ENCODE assay signal across 7 mouse cellular contexts in the genomic region with DNA sequence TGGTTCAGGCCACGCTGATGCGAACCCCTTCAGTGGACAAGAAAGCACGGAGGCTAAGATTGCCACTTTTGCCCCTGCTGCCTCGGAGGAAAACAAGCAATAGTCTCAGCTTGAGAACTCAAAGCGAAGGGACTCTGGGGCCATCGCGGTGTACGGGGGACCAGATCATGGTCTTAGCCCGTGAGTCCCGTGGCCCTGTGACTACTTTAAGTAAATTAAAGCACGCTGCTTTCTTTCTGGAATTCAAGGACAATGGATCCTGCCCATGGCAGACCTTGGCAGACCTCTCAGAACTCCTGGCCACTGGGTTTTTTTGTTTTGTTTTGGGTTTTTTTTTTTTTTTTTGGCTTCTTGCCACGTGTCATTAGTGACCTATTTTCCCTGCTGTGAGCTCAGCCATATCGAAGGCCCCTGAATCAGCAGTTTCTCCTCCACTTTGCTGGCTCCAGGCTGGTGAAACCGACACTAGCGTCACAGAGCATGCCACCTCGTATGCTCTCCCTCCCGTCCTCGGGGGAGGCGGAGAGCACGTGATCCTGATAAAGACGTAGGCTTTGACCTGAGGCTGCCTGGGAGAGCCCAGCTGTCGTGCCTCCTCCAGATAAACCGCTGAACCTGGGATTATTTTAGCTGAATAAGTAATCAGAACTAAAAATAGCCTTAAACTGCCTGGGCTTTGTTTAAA.
DNase-seq lines count a peak whose midpoint lies in the region; ATAC-seq and TF ChIP-seq lines count a peak whose summit lies in the region.

No protein-coding gene starts in this region.

- TF ChIP-seq RAD21 in MEL (IDR thresholded peaks at IDR 0.05; ENCODE audit: low read depth, low read length) = no peak

- TF ChIP-seq POLR2A in MEL (IDR thresholded peaks at IDR 0.05; ENCODE audit: control insufficient read depth in 1 of 2, insufficient read depth in 1 of 2, low read depth in 1 of 2, low read length in 2 of 2, poor library complexity in 1 of 2) = no peak

- H3K4me1 ChIP-seq in MEL (ENCODE audit: control insufficient read depth in 1 of 2, insufficient read depth in 2 of 2, low read length in 2 of 2) = peaks cover 0 to 47% of the 10 kb centered on the region in 2 experiments
- H3K4me1 ChIP-seq in forebrain, embryonic 15.5 days = peaks cover 11% of the 10 kb centered on the region

- peak; percentile 90 for ATAC-seq in forebrain, embryonic 15.5 days (replicated peaks)

- H3K27me3 ChIP-seq in MEL (ENCODE audit: control insufficient read depth in 1 of 2, insufficient read depth in 2 of 2, low read length in 2 of 2) = no peaks in the 10 kb centered on the region
- H3K27me3 ChIP-seq in forebrain, embryonic 15.5 days = no peaks in the 10 kb centered on the region

- no peaks in the 10 kb centered on the region for H3K9me3 ChIP-seq in MEL (replicated peaks; ENCODE audit: insufficient read depth, low read length)
- no peaks in the 10 kb centered on the region for H3K9me3 ChIP-seq in forebrain, embryonic 15.5 days

- DNase-seq in MEL (ENCODE audit: low read depth, low spot score) = peak; percentile 84
- DNase-seq in adrenal gland, adult 18-20 months (ENCODE audit: low spot score in 2 of 2) = peak; percentile 30 to 44
- peak; percentile 59 to 70 for DNase-seq in heart, postnatal 14 days
- peak; percentile 85 for DNase-seq in kidney, postnatal 14 days
- peak; percentile 69 for DNase-seq in lung, postnatal 36 days
- peak; percentile 96 for DNase-seq in skeletal muscle tissue, adult 2 months (ENCODE audit: low read depth, low spot score)

- peaks cover 0 to 36% of the 10 kb centered on the region in 2 experiments; a peak in 2 of 4 replicates for H3K36me3 ChIP-seq in MEL (ENCODE audit: control insufficient read depth in 1 of 2, insufficient read depth in 2 of 2, low read length in 2 of 2)
- no peaks in the 10 kb centered on the region for H3K36me3 ChIP-seq in forebrain, embryonic 15.5 days

- TF ChIP-seq EP300 in MEL (IDR thresholded peaks at IDR 0.05; ENCODE audit: low read depth in 1 of 2, low read length in 2 of 2) = peak in 1 of 2 experiments; percentile 70; a peak in 2 of 4 replicates

- 19% methylated on average over 23 of the region's 23 CpGs for WGBS in forebrain, embryonic 15.5 days

- H3K79me2 ChIP-seq in MEL (ENCODE audit: control insufficient read depth, insufficient read depth, low read length, poor library complexity) = no peaks in the 10 kb centered on the region

- 0 out of 2 replicates have a peak overlapping the region, but pooled peaks have one; percentile 9 for H3K9ac ChIP-seq in MEL (ENCODE audit: control insufficient read depth, low read depth, low read length, poor library complexity, severe bottlenecking)
- peak overlapping the region; percentile 34; the same call in 1 of the 2 replicates for H3K9ac ChIP-seq in forebrain, embryonic 15.5 days (replicated peaks)

- intact Hi-C loops in heart, postnatal 14 days (cut with DNase I) = no loop called here

- H3K4me2 ChIP-seq in forebrain, embryonic 15.5 days (replicated peaks) = peak overlapping the region; percentile 32

- H3K4me3 ChIP-seq in MEL (ENCODE audit: control insufficient read depth in 1 of 2, insufficient read depth in 1 of 2, low read depth in 2 of 2, low read length in 2 of 2) = peak overlapping the region in 1 of 2 experiments; percentile 3; a peak in 1 of 4 replicates
- peak overlapping the region; percentile 16; the same call in 1 of the 2 replicates for H3K4me3 ChIP-seq in forebrain, embryonic 15.5 days

- H3K27ac ChIP-seq in MEL (ENCODE audit: control insufficient read depth, low read depth, low read length) = peak overlapping the region; percentile 13
- 0 out of 2 replicates have a peak overlapping the region, but pooled peaks have one; percentile 61 for H3K27ac ChIP-seq in forebrain, embryonic 15.5 days (replicated peaks)

- no peak for TF ChIP-seq CTCF in MEL (IDR thresholded peaks at IDR 0.05 in 2 of 3, conservative IDR thresholded peaks at IDR 0.05 in 1 of 3; ENCODE audit: control insufficient read depth in 1 of 3, insufficient read depth in 1 of 3, low read depth in 2 of 3, low read length in 3 of 3, poor library complexity in 1 of 3, severe bottlenecking in 1 of 3)

TF ChIP-seq in MEL, 35 proteins besides CTCF, POLR2A, EP300 and RAD21:
- TF ChIP-seq UBTF (IDR thresholded peaks at IDR 0.05; ENCODE audit: borderline replicate concordance, insufficient read depth, low read depth, low read length) (no peak), RCOR1 (IDR thresholded peaks at IDR 0.05; ENCODE audit: low read depth, low read length) (no peak), ELF1 (IDR thresholded peaks at IDR 0.05; ENCODE audit: low read depth, low read length) (no peak), TBP (IDR thresholded peaks at IDR 0.05; ENCODE audit: low read depth, low read length) (no peak), POLR2AphosphoS5 (IDR thresholded peaks at IDR 0.05; ENCODE audit: borderline replicate concordance, low read depth, low read length) (no peak), POLR2AphosphoS2 (IDR thresholded peaks at IDR 0.05; ENCODE audit: low read length) (no peak), TAL1 (IDR thresholded peaks at IDR 0.05; ENCODE audit: low read length) (peak; percentile 63), GATA1 (IDR thresholded peaks at IDR 0.05; ENCODE audit: low read depth, low read length) (peak; percentile 76), ZNF384 (IDR thresholded peaks at IDR 0.05; ENCODE audit: low read depth, low read length) (peak; percentile 79), MAZ (IDR thresholded peaks at IDR 0.05; ENCODE audit: low read depth, low read length) (peak; percentile 37; the same call in 1 of the 2 replicates), ZC3H11A (IDR thresholded peaks at IDR 0.05; ENCODE audit: low read depth, low read length) (no peak), HCFC1 (IDR thresholded peaks at IDR 0.05; ENCODE audit: low read depth, low read length) (0 out of 2 replicates have a peak, but pooled peaks have one; percentile 36), USF1 (IDR thresholded peaks at IDR 0.05; ENCODE audit: low read depth, low read length) (peak; percentile 94), KAT2A (conservative IDR thresholded peaks at IDR 0.05; ENCODE audit: low read depth, low read length) (no peak), MXI1 (IDR thresholded peaks at IDR 0.05; ENCODE audit: low read depth, low read length) (peak; percentile 64), TCF12 (IDR thresholded peaks at IDR 0.05; ENCODE audit: low read depth, low read length) (peak; percentile 78), CHD1 (IDR thresholded peaks at IDR 0.05; ENCODE audit: low read depth, low read length) (no peak), SIN3A (IDR thresholded peaks at IDR 0.05; ENCODE audit: low read length) (peak; percentile 59; the same call in 1 of the 2 replicates), BHLHE40 (IDR thresholded peaks at IDR 0.05; ENCODE audit: borderline replicate concordance, low read depth, low read length) (peak; percentile 96), CHD2 (IDR thresholded peaks at IDR 0.05; ENCODE audit: low read length) (no peak), MYB (IDR thresholded peaks at IDR 0.05; ENCODE audit: low read depth, low read length) (no peak), JUND (IDR thresholded peaks at IDR 0.05; ENCODE audit: low read depth, low read length) (no peak), MAX (IDR thresholded peaks at IDR 0.05; ENCODE audit: low read length) (peak; percentile 96), E2F4 (IDR thresholded peaks at IDR 0.05; ENCODE audit: borderline replicate concordance, low read depth, low read length) (no peak), ZMIZ1 (IDR thresholded peaks at IDR 0.05; ENCODE audit: low read depth, low read length) (no peak), MEF2A (IDR thresholded peaks at IDR 0.05; ENCODE audit: extremely low read depth, insufficient replicate concordance, low read depth, low read length, poor library complexity, severe bottlenecking) (peak; percentile 98), ETS1 (IDR thresholded peaks at IDR 0.05; ENCODE audit: low read depth, low read length) (peak; percentile 99), MAFK (IDR thresholded peaks at IDR 0.05; ENCODE audit: borderline replicate concordance, low read depth, low read length) (no peak; the same call in 1 of the 2 replicates), NELFE (IDR thresholded peaks at IDR 0.05; ENCODE audit: low read depth, low read length) (no peak), NRF1 (IDR thresholded peaks at IDR 0.05; ENCODE audit: insufficient read depth, low read depth, low read length, poor library complexity, severe bottlenecking) (no peak), ZKSCAN1 (IDR thresholded peaks at IDR 0.05; ENCODE audit: low read depth, low read length) (no peak), GABPA (IDR thresholded peaks at IDR 0.05; ENCODE audit: low read depth, low read length) (no peak), SMC3 (IDR thresholded peaks at IDR 0.05; ENCODE audit: low read depth, low read length) (no peak), USF2 (IDR thresholded peaks at IDR 0.05; ENCODE audit: borderline replicate concordance in 1 of 2, insufficient read depth in 1 of 2, low read depth in 1 of 2, low read length in 2 of 2) (peak; percentile 54 to 70; a peak in 3 of 4 replicates), MYC (IDR thresholded peaks at IDR 0.05; ENCODE audit: low read depth, low read length) (peak; percentile 73)
TF ChIP-seq in MEL: peak in this region for 15.

Comparison
In these comparisons a context has a peak if more than half of its experiments do, and no peak if none do; other contexts are left out.
1. DNase-seq: peak in every context shown above with its lines; median percentile 96 in skeletal muscle tissue, adult 2 months; 85 in kidney, postnatal 14 days; 84 in MEL; 69 in lung, postnatal 36 days; 64 in heart, postnatal 14 days; 37 in adrenal gland, adult 18-20 months.